Mouse (Mus musculus) stomach, postnatal 0 days (tissue): ENCODE results near the gene Map3k5.

Experiments used
- CTCF ChIP-seq: IDR thresholded peaks from 2 replicates; pipeline ENCODE4 v1.5.1; 2016; ENCODE audit warnings: antibody characterized with exemption, low read depth, mild to moderate bottlenecking, moderate library complexity
- EP300 ChIP-seq: optimal IDR thresholded peaks from 2 replicates; pipeline ENCODE3; 2016; ENCODE audit warnings: antibody characterized with exemption

GRCm38 (mm10) chr10:20040116-20040515 lies 105.8 kb downstream of the Map3k5 start:
- TF ChIP-seq EP300, result no peak
- no peak for TF ChIP-seq CTCF
